Mouse (Mus musculus) heart, postnatal 0 days (tissue): ENCODE data around the gene Man2b1.

Source experiments
- CTCF ChIP-seq: IDR thresholded peaks from 2 replicates; pipeline ENCODE4 v1.5.1; 2016; ENCODE audit warnings: antibody characterized with exemption, control low read depth, low read depth
- EP300 ChIP-seq: IDR thresholded peaks from 2 replicates; pipeline ENCODE4 v1.6.1; 2016; ENCODE audit warnings: antibody characterized with exemption, low read depth

DNA sequence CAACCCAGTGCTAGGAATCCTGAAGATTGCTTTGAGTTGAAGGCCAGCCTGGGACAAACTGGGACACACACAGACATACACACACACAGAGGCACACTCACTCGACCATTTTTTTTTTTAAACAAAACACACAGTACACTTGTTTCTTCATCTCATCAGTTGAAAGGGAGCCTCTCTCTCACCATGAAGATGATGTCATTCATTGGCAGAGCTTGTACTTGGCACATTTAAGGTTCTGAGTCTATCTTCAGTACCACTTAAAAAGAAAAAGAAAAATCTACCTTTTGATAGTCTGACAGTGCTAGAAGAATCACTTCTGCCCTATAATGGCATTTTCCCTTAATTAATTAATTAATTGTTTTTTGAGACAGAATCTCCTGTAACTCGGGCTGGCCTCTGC lies 5.7 kb downstream of the Man2b1 start:
- TF ChIP-seq CTCF (no peak), EP300 (no peak)
